Mouse (Mus musculus) heart, embryonic 15.5 days (tissue): ENCODE data around the gene Prkaca. TPM values are rescaled to one million over a fixed set of nuclear protein-coding genes. Genes with fewer than 3 reads are reported as not detected.

ENCODE experiments used
- ATAC-seq: fragments of 200-750 bp; cut with Nextera tagmentation; replicated peaks from 2 replicates; pipeline ENCODE4 v1.8.0; 2017; ENCODE audit warnings: low read depth, moderate TSS enrichment; ENCODE audit not compliant: insufficient number of reproducible peaks, insufficient read depth, low FRiP score
- H3K27ac ChIP-seq: fragments of 300-500 bp; sonication (generic); 2 replicates; pipeline ENCODE4 v1.5.1; 2015; ENCODE audit warnings: mild to moderate bottlenecking, inconsistent platforms
- H3K27me3 ChIP-seq: fragments of 300-500 bp; sonication (generic); 2 replicates; pipeline ENCODE4 v1.6.1; 2015; ENCODE audit warnings: inconsistent platforms
- H3K36me3 ChIP-seq: fragments of 300-500 bp; sonication (generic); 2 replicates; pipeline ENCODE4 v1.6.1; 2015; ENCODE audit warnings: mild to moderate bottlenecking, inconsistent platforms
- H3K4me1 ChIP-seq: fragments of 300-500 bp; sonication (generic); replicated peaks from 2 replicates; pipeline ENCODE4 v1.6.1; 2015; ENCODE audit warnings: inconsistent platforms
- H3K4me2 ChIP-seq: fragments of 300-500 bp; sonication (generic); 2 replicates; pipeline ENCODE4 v1.6.1; 2015; ENCODE audit warnings: inconsistent platforms, mild to moderate bottlenecking, moderate library complexity
- H3K4me3 ChIP-seq: fragments of 300-500 bp; sonication (generic); 2 replicates; pipeline ENCODE4 v1.5.1; 2015; ENCODE audit warnings: mild to moderate bottlenecking, inconsistent platforms
- H3K9ac ChIP-seq: fragments of 300-500 bp; sonication (generic); 2 replicates; pipeline ENCODE4 v1.6.1; 2015; ENCODE audit warnings: mild to moderate bottlenecking, inconsistent platforms
- H3K9me3 ChIP-seq: fragments of 300-500 bp; sonication (generic); replicated peaks from 2 replicates; pipeline ENCODE4 v1.6.1; 2016; ENCODE audit warnings: inconsistent platforms
- WGBS: fragments of 180-500 bp; shearing (Covaris S2); methylation state at CpG from one replicate; pipeline ENCODE4 v1.1.7; 2015; ENCODE audit warnings: mixed read lengths; 5-methylcytosine and 5-hydroxymethylcytosine counted together
- microRNA counts: library from miRNA; unstranded; fragments of <30 nt; microRNA quantifications from one replicate; lab custom pipeline; 2016
- microRNA-seq: library from miRNA; unstranded; fragments of <30 nt; microRNA quantifications from one replicate; pipeline ENCODE4, GENCODE M21; 2016
- polyA plus RNA-seq: library from polyadenylated mRNA; unstranded; fragments of >200 nt; fragmentation: Nextera tagmentation; extraction: Ambion mirVana; gene quantifications from 2 replicates; pipeline ENCODE4 v1.2.1, GENCODE M21; 2015

Gene Prkaca
- polyA plus RNA-seq, 1 experiment from 2014 or later, result 260 TPM

GRCm38 (mm10) chr8:84042066-84042947, 69.5 kb downstream of the Prkaca start, which contains the start of gene Il27ra:
TSS of gene Il27ra (minus strand) at chr8:84042589.
- Histone ChIP-seq H3K27ac (0 out of 2 replicates have a peak within 1 kb of the TSS, but pooled peaks have one; percentile 37), H3K4me1 (peaks cover 26% of the 10 kb centered on the region), H3K4me2 (peak within 1 kb of the TSS; percentile 89), H3K27me3 (peaks cover 35% of the 10 kb centered on the region), H3K9ac (peak within 1 kb of the TSS; percentile 58), H3K4me3 (peak within 1 kb of the TSS; percentile 56), H3K9me3 (no peaks in the 10 kb centered on the region), H3K36me3 (no peaks in the 10 kb centered on the region)
- WGBS, result 3% methylated on average over 40 of the region's 40 CpGs
- ATAC-seq, result peak; percentile 70

GRCm38 (mm10) chr8:84042948-84043342, 70.2 kb downstream of the Prkaca start:
- Histone ChIP-seq H3K9me3 (no peaks in the 10 kb centered on the region), H3K4me2 (peak overlapping the region; percentile 89), H3K27ac (no peak overlapping the region), H3K36me3 (no peaks in the 10 kb centered on the region), H3K27me3 (peaks cover 35% of the 10 kb centered on the region), H3K9ac (peak overlapping the region; percentile 58), H3K4me1 (peaks cover 24% of the 10 kb centered on the region), H3K4me3 (peak overlapping the region; percentile 56)
- 41% methylated on average over 12 of the region's 12 CpGs for WGBS
- ATAC-seq, result no peak

GRCm38 (mm10) chr8:84044103-84044502, 71.3 kb downstream of the Prkaca start:
- Histone ChIP-seq H3K27me3 (peaks cover 35% of the 10 kb centered on the region), H3K4me3 (no peak overlapping the region), H3K27ac (no peak overlapping the region), H3K9me3 (no peaks in the 10 kb centered on the region), H3K4me1 (peaks cover 21% of the 10 kb centered on the region), H3K9ac (no peak overlapping the region), H3K4me2 (no peak overlapping the region; the same call in 1 of the 2 replicates), H3K36me3 (no peaks in the 10 kb centered on the region)
- 8% methylated on average over 7 of the region's 7 CpGs for WGBS
- no peak for ATAC-seq

GRCm38 (mm10) chr8:84044900-84045299, 72.1 kb downstream of the Prkaca start, which contains the start of gene Rln3:
TSS of gene Rln3 (minus strand) at chr8:84045000.
- no peaks in the 10 kb centered on the region for H3K36me3 ChIP-seq
- WGBS, result 6% methylated on average over 9 of the region's 9 CpGs
- H3K4me1 ChIP-seq, result peaks cover 17% of the 10 kb centered on the region
- no peak within 1 kb of the TSS for H3K9ac ChIP-seq
- H3K27ac ChIP-seq, result no peak within 1 kb of the TSS
- H3K4me2 ChIP-seq, result peak within 1 kb of the TSS; percentile 35
- H3K27me3 ChIP-seq, result peaks cover 35% of the 10 kb centered on the region
- ATAC-seq, result no peak
- peak within 1 kb of the TSS; percentile 4; the same call in 1 of the 2 replicates for H3K4me3 ChIP-seq
- no peaks in the 10 kb centered on the region for H3K9me3 ChIP-seq

MicroRNAs encoded within 50 kb of the gene (microRNA counts, 519-probe panel; counts per million panel counts)
- not detected for microRNA mmu-miR-1199 (lab: Ali Mortazavi, UCI)

Small RNA genes lying within 50 kb of the gene (microRNA-seq; reads per million reads assigned to microRNA genes)
- not detected for gene Gm44330
- gene Gm44450, result not detected
- gene Mir1199, result not detected
- 2.5 reads per million, percentile 7 among the genes with 10 or more reads in this experiment for gene Mir8111

Other genes with a start within 250 kb of the Prkaca start
- gene Adgre5, start 231.7 kb upstream of the Prkaca start, polyA plus RNA-seq, result 31.2 and 38.7 TPM in 2 replicates
- gene Adgrl1, start 72.9 kb upstream of the Prkaca start, polyA plus RNA-seq, result 7.1 and 10.7 TPM in 2 replicates
- gene Gm10644, start 17.8 kb upstream of the Prkaca start, polyA plus RNA-seq, result 0.76 and 0.93 TPM in 2 replicates
- gene Asf1b, start 17.5 kb upstream of the Prkaca start, polyA plus RNA-seq, result 55.8 and 63.3 TPM in 2 replicates
- 5.6 and 5.9 TPM in 2 replicates for gene Samd1, start 24.7 kb downstream of the Prkaca start, polyA plus RNA-seq
- gene 1700067K01Rik, start 28.5 kb downstream of the Prkaca start, polyA plus RNA-seq, result 0.74 and 0.90 TPM in 2 replicates
- 0.31 and 0.57 TPM in 2 replicates for gene 2210011C24Rik, start 39.2 kb downstream of the Prkaca start, polyA plus RNA-seq
- gene Palm3, start 48.5 kb downstream of the Prkaca start, polyA plus RNA-seq, result 1.2 and 1.9 TPM in 2 replicates
- gene Il27ra, start 69.6 kb downstream of the Prkaca start, polyA plus RNA-seq, result 5.4 and 6.6 TPM in 2 replicates
- 0.39 TPM in 1 of 2 replicates, not detected in the other for gene Rln3, start 72.0 kb downstream of the Prkaca start, polyA plus RNA-seq
- gene Gm10643, start 92.1 kb downstream of the Prkaca start, polyA plus RNA-seq, result 0.71 and 1.3 TPM in 2 replicates
- 4.5 and 7.4 TPM in 2 replicates for gene Rfx1, start 93.8 kb downstream of the Prkaca start, polyA plus RNA-seq
- 4.6 and 6.8 TPM in 2 replicates for gene Dcaf15, start 131.8 kb downstream of the Prkaca start, polyA plus RNA-seq
- gene Podnl1, start 153.0 kb downstream of the Prkaca start, polyA plus RNA-seq, result 0.04 and 0.29 TPM in 2 replicates
- gene Cc2d1a, start 174.9 kb downstream of the Prkaca start, polyA plus RNA-seq, result 11.9 and 18.7 TPM in 2 replicates
- gene 4930432K21Rik, start 175.0 kb downstream of the Prkaca start, polyA plus RNA-seq, result 0.60 and 0.77 TPM in 2 replicates
- gene Nanos3, start 212.2 kb downstream of the Prkaca start, polyA plus RNA-seq, result 1.4 and 1.6 TPM in 2 replicates